Mouse (Mus musculus) embryonic facial prominence, embryonic 13.5 days (tissue): ENCODE results near the gene Eif4a2. TPM values are rescaled to one million over a fixed set of nuclear protein-coding genes. Genes with fewer than 3 reads are reported as not detected.

Experiments
- ATAC-seq: fragments of 200-750 bp; cut with Nextera tagmentation; 2 replicates; pipeline ENCODE4 v1.8.0; 2017; ENCODE audit warnings: low read depth; ENCODE audit not compliant: insufficient number of reproducible peaks, insufficient read depth, low FRiP score, low TSS enrichment
- H3K27ac ChIP-seq: fragments of 300-500 bp; sonication (generic); 2 replicates; pipeline ENCODE4 v1.5.1; 2015; ENCODE audit warnings: moderate library complexity, mild to moderate bottlenecking, inconsistent platforms
- H3K27me3 ChIP-seq: fragments of 300-500 bp; sonication (generic); 2 replicates; pipeline ENCODE4 v1.6.1; 2015; ENCODE audit warnings: mild to moderate bottlenecking, inconsistent platforms
- H3K36me3 ChIP-seq: fragments of 300-500 bp; sonication (generic); 2 replicates; pipeline ENCODE4 v1.6.1; 2015; ENCODE audit warnings: mild to moderate bottlenecking, inconsistent platforms
- H3K4me1 ChIP-seq: fragments of 300-500 bp; sonication (generic); 2 replicates; pipeline ENCODE4 v1.6.1; 2015; ENCODE audit warnings: inconsistent platforms
- H3K4me2 ChIP-seq: fragments of 300-500 bp; sonication (generic); 2 replicates; pipeline ENCODE4 v1.6.1; 2015; ENCODE audit warnings: moderate library complexity, mild to moderate bottlenecking, inconsistent platforms
- H3K4me3 ChIP-seq: fragments of 300-500 bp; sonication (generic); 2 replicates; pipeline ENCODE4 v1.5.1; 2015; ENCODE audit warnings: mild to moderate bottlenecking, inconsistent platforms
- H3K9ac ChIP-seq: fragments of 300-500 bp; sonication (generic); 2 replicates; pipeline ENCODE4 v1.6.1; 2015; ENCODE audit warnings: mild to moderate bottlenecking, inconsistent platforms
- H3K9me3 ChIP-seq: fragments of 300-500 bp; sonication (generic); 2 replicates; pipeline ENCODE4 v1.6.1; 2016; ENCODE audit warnings: inconsistent platforms
- WGBS: fragments of 180-500 bp; shearing (Covaris S2); methylation state at CpG from one replicate; pipeline ENCODE4 v1.1.7; 2015; ENCODE audit warnings: mixed read lengths; 5-methylcytosine and 5-hydroxymethylcytosine counted together
- polyA plus RNA-seq: library from polyadenylated mRNA; unstranded; fragments of >200 nt; fragmentation: Nextera tagmentation; extraction: Ambion mirVana; gene quantifications from 2 replicates; pipeline ENCODE4 v1.2.1, GENCODE M21; 2015

Gene Eif4a2
- polyA plus RNA-seq, 1 experiment from 2014 or later, result 255 TPM

DNA sequence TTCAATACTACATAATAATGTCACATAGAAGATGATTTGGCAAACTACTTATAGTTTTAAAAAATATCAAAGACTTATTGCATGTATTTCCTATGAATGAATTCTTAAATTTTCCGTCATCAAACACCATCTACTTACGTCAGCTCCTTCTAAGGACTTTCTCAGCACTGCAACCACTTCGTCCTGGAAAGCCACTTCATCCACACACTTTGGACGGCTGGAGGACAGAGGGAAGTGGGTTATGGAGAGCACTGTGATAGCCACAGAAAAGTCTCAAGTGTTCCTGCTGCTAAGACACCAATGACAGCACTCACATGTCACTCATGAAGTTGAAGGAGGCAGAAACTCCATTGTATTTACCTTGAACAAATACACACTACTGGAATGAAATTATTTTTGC lies 17.2 kb downstream of the Eif4a2 start:
- Histone ChIP-seq H3K9me3 (no peaks in the 10 kb centered on the region), H3K9ac (no peak overlapping the region), H3K27ac (no peak overlapping the region), H3K4me1 (peaks cover 14% of the 10 kb centered on the region), H3K36me3 (peaks cover 35% of the 10 kb centered on the region), H3K4me2 (no peak overlapping the region), H3K4me3 (no peak overlapping the region), H3K27me3 (no peaks in the 10 kb centered on the region)
- 93% methylated on average over 4 of the region's 4 CpGs for WGBS
- ATAC-seq, result no peak

DNA sequence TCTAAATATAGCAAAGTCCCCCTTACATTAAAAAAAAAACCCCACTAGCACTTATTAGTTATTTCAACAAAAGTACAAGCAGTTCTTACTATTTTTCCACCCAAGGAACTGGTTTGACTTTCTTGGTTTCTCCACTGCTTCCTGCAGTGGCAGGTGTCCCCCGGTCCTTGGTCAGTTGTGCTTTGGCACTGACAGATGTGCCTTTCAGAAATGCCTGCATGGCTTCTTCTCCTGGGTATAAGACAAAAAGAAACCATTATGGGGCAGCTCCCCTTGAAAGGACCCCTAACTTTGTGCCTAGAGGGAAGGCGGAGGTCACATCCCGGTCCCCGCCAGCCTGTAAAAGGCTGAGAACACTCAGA lies 20.0 kb downstream of the Eif4a2 start:
- peaks cover 14% of the 10 kb centered on the region for H3K4me1 ChIP-seq
- no peaks in the 10 kb centered on the region for H3K27me3 ChIP-seq
- peak overlapping the region; percentile 97 for H3K27ac ChIP-seq
- peak overlapping the region; percentile 97 for H3K9ac ChIP-seq
- peak; percentile 29; the same call in 1 of the 2 replicates for ATAC-seq
- H3K9me3 ChIP-seq, result no peaks in the 10 kb centered on the region
- peaks cover 15% of the 10 kb centered on the region for H3K36me3 ChIP-seq
- H3K4me2 ChIP-seq, result peak overlapping the region; percentile 83
- WGBS, result 0% methylated on average over 4 of the region's 4 CpGs
- H3K4me3 ChIP-seq, result peak overlapping the region; percentile 63

DNA sequence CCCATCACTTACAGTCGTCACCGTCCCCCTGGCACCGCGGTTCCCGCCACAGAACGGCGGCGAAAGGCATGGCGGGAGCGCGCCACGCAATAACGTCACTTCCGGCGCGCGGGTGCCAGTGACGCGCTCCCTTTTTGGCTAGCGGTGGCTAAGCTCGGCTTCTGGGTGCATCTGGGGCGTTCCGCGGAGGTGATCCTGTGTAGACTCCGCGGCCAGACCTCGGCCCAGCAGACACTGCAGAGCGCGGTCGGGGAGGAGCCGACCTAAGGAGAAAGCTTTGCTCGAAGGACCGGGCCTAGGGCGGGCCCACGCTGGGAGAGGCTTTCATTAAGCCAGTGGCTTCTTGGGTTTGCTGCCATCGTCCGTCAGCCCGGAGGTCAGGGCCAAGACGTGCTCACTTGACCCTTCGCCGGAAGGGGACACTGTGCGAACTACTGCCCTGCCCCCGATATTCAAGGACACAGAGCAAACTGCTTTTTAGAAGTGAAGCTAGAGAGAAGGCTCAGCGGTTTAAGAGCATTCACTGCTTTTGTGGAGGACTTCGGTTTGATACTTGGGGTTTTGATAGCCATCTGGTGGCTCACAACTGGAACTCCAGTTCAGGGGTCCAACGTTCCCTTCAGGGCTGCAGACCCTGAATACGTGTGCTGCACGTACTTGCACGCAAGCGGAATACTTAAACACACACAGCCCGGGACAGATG lies 20.6 kb downstream of the Eif4a2 start, which contains the start of gene Rfc4:
Gene Rfc4 (minus strand): TSS at position 65 of the 703 bp plus-strand sequence.
- H3K36me3 ChIP-seq, result peaks cover 11% of the 10 kb centered on the region
- ATAC-seq, result peak; percentile 86
- no peaks in the 10 kb centered on the region for H3K9me3 ChIP-seq
- peak within 1 kb of the TSS; percentile 97 for H3K9ac ChIP-seq
- under 1% methylated on average over 51 of the region's 51 CpGs for WGBS
- H3K4me2 ChIP-seq, result peak within 1 kb of the TSS; percentile 83
- peak within 1 kb of the TSS; percentile 63 for H3K4me3 ChIP-seq
- H3K4me1 ChIP-seq, result peaks cover 14% of the 10 kb centered on the region
- H3K27me3 ChIP-seq, result no peaks in the 10 kb centered on the region
- peak within 1 kb of the TSS; percentile 97 for H3K27ac ChIP-seq

DNA sequence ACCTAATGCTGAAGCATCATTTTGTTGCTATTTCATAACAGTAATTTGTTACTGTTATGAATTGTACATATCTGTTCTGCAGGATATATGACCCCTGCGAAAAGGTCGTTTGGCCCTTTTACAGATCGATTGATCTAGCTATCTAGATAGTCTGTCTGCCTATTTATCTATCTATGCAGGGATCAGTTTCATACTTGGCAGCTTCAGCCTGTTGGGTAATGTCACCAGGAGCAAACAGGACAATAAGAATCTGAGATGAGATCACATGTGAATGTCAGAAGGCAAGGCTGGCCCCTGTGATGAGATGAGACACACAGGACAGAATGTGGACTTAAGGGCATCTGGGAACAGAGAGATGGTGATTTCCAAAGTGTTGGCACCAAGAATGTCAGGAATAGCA lies 23.1 kb downstream of the Eif4a2 start:
- 89% methylated on average over 3 of the region's 3 CpGs for WGBS
- no peaks in the 10 kb centered on the region for H3K9me3 ChIP-seq
- H3K4me2 ChIP-seq, result no peak overlapping the region
- H3K4me1 ChIP-seq, result peaks cover 14% of the 10 kb centered on the region
- no peak overlapping the region for H3K27ac ChIP-seq
- H3K9ac ChIP-seq, result no peak overlapping the region; the same call in 1 of the 2 replicates
- no peaks in the 10 kb centered on the region for H3K36me3 ChIP-seq
- ATAC-seq, result no peak
- H3K27me3 ChIP-seq, result no peaks in the 10 kb centered on the region
- no peak overlapping the region for H3K4me3 ChIP-seq

DNA sequence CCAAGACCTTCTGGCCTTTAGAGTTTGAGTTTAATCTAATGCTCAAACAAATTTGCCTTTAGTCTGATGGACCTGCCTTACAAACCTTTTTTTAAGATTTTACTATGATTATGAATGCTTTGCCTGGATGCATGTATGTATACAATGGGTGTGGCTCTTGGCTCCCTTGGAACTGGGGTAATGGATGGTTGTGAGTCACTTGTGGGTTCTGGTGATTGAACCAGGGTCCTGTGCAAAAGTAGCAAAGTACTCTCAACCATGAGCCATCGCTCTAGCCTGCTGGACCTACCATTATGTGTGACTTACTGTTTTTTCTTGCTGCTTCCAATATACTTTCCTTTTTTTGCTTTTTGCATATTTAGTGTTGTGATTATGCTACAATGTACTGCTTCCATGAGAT lies 25.1 kb downstream of the Eif4a2 start:
- Histone ChIP-seq H3K4me3 (no peak overlapping the region), H3K27ac (no peak overlapping the region), H3K4me1 (peaks cover 7% of the 10 kb centered on the region), H3K9ac (no peak overlapping the region), H3K27me3 (no peaks in the 10 kb centered on the region), H3K9me3 (no peaks in the 10 kb centered on the region), H3K4me2 (no peak overlapping the region), H3K36me3 (no peaks in the 10 kb centered on the region)
- WGBS, result 92% methylated on average over 1 of the region's 1 CpGs
- no peak for ATAC-seq

DNA sequence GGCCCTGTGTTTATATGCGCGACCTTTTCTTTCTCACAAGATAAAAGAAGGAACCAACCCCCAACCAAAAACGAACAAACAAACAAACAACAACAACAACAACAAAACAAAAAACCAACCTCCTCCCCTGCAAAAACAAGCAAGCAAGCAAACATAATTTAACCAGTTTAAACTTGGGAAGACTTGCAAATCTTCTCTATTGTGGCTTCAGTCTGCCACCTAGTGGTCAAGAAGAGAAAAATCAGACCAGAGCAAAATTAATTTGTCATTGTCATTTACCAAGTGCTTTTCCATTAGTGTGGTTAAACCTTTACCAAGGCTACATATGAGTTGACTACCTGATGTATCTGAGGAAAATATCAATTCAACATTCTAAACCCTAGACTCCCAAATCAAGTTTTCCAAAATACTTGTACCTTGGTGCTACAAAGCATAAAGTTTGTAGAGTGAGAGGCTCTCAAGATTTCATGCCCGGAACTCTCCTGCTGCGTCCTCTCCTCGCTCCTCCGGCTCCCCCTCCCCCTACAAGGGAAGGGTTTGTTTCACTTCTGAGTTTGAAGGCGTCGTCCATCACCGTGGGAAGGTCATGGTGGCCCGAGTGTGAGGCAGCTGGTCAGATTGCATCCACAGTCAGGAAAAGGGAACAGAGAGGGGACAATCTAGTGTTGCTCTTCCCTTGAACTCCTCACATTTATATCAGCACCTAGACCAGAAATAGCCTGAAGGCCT lies 28.3 kb downstream of the Eif4a2 start:
- 21% methylated on average over 11 of the region's 11 CpGs for WGBS
- Histone ChIP-seq H3K27me3 (no peaks in the 10 kb centered on the region), H3K9ac (no peak overlapping the region), H3K4me3 (no peak overlapping the region), H3K27ac (no peak overlapping the region), H3K4me1 (no peaks in the 10 kb centered on the region), H3K9me3 (no peaks in the 10 kb centered on the region), H3K36me3 (no peaks in the 10 kb centered on the region), H3K4me2 (no peak overlapping the region)
- ATAC-seq, result no peak

DNA sequence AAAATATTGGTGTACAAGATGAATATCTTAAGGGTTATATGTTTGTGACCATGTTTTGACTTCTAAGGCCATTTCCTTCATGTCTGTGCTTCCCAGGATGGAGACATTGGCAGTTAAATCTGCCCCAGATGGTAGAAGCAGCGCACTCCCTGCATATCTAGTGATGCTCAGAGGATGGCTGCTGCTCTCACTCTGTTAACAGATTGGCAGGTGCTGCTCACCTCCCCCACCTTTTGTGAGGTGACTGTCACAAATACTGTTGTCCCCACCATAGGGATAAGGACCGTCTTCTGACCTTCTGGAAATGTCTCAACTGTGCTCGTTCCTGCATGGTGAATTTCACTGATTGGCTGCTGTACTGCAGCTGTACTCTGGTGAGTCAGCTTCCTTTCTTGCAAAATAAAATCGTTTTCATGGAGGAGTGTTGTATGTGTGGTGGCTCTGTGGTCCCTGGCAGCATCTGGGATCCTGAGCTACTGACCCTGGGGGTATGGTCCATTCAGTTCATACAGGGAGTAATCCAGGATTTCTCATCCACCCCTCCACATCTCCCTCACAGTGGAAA lies 29.2 kb downstream of the Eif4a2 start:
- no peak overlapping the region for H3K4me2 ChIP-seq
- H3K4me1 ChIP-seq, result no peaks in the 10 kb centered on the region
- no peaks in the 10 kb centered on the region for H3K9me3 ChIP-seq
- H3K36me3 ChIP-seq, result no peaks in the 10 kb centered on the region
- no peak overlapping the region for H3K4me3 ChIP-seq
- 55% methylated on average over 4 of the region's 4 CpGs for WGBS
- no peak overlapping the region for H3K9ac ChIP-seq
- H3K27me3 ChIP-seq, result no peaks in the 10 kb centered on the region
- no peak for ATAC-seq
- H3K27ac ChIP-seq, result no peak overlapping the region

DNA sequence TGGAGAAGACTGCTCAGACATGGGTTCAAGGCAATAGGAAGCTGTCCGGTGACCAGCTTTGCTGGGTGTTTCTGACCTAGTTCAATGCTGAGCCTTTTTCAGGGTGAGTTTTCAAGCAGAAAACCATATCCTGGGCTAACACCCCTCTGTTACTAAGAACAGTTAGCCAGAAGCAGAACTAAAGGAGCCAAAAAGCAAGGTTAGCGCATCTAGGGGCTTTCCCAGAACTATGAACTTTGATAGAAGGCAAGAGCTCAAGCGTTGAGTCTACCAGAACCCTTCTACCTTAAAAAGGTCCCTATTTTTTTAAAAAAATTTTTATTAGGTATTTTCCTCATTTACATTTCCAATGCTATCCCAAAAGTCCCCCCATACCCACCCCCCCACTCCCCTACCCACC lies 33.7 kb downstream of the Eif4a2 start:
- H3K4me3 ChIP-seq, result no peak overlapping the region
- no peaks in the 10 kb centered on the region for H3K27me3 ChIP-seq
- H3K4me2 ChIP-seq, result no peak overlapping the region
- H3K4me1 ChIP-seq, result no peaks in the 10 kb centered on the region
- H3K27ac ChIP-seq, result no peak overlapping the region
- H3K36me3 ChIP-seq, result no peaks in the 10 kb centered on the region
- no peak for ATAC-seq
- no peak overlapping the region for H3K9ac ChIP-seq
- H3K9me3 ChIP-seq, result no peaks in the 10 kb centered on the region
- WGBS, result 92% methylated on average over 3 of the region's 3 CpGs

DNA sequence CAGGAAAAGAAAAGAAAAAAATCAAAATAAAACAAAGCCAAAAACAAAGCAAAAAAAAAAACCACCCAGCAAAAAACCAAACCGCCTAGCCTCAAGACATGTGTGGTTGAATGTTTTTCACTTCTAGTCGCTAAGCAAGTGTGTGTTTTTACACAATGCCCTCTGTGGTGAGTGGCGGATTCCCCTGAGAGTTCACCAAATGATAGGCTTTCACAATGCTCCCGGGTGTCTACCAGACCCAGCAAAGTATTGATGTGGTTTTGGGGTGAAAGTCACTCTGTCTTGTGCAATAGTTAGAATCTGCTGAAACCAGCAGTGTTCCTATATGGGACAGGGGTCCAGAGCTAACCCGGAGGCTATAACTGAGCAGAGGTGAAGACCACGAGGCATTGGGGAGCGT lies 37.1 kb downstream of the Eif4a2 start:
- Histone ChIP-seq H3K9ac (no peak overlapping the region), H3K36me3 (no peaks in the 10 kb centered on the region), H3K27ac (no peak overlapping the region), H3K4me1 (no peaks in the 10 kb centered on the region), H3K4me3 (no peak overlapping the region), H3K27me3 (no peaks in the 10 kb centered on the region), H3K4me2 (no peak overlapping the region), H3K9me3 (no peaks in the 10 kb centered on the region)
- WGBS, result 76% methylated on average over 7 of the region's 7 CpGs
- ATAC-seq, result no peak

DNA sequence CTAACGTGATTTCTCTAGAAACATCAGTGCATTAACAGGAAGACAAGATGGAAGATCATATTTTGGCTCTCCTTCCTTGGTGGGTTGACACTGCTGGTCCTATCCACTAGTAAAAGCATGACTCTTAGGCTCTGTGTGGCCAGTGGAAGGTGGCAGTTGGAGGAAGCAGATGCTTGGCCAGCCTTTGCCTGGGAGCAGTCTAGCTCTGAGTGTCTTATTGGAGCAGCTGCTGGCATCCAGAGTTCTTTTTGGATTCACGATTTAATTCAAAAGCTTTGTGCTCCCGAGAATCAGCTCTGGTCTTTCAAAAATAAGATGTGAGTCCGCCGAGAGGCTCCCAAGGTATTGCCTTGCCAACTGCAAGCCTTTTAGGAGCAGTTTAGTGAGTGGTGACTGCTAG lies 38.0 kb downstream of the Eif4a2 start:
- H3K27me3 ChIP-seq, result no peaks in the 10 kb centered on the region
- no peaks in the 10 kb centered on the region for H3K36me3 ChIP-seq
- no peak overlapping the region for H3K9ac ChIP-seq
- 80% methylated on average over 5 of the region's 5 CpGs for WGBS
- H3K27ac ChIP-seq, result no peak overlapping the region
- no peaks in the 10 kb centered on the region for H3K4me1 ChIP-seq
- H3K9me3 ChIP-seq, result no peaks in the 10 kb centered on the region
- ATAC-seq, result no peak
- no peak overlapping the region for H3K4me2 ChIP-seq
- H3K4me3 ChIP-seq, result no peak overlapping the region

DNA sequence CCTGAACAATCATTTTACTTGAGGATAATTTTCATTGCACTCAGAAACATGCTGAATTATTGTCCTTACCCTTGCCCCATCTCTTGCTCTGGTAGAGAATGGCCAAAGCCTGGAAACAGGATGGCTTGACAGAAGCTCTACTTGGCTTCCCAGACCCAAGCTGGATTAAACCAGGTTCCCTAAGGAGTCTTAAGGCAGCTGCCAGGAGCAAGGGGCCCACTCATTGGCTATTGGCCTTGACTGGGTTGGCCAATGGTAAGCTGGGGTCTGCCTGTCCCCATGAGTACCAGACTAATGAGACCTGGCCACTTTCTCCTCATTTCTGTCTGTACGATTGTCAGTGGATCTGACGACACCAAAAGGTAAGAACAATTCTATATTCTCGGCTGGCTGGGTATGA lies 39.0 kb downstream of the Eif4a2 start, which contains the start of gene Adipoq:
Gene Adipoq (plus strand): TSS at position 257 of the 400 bp plus-strand sequence.
- no peak for ATAC-seq
- WGBS, result 86% methylated on average over 3 of the region's 3 CpGs

DNA sequence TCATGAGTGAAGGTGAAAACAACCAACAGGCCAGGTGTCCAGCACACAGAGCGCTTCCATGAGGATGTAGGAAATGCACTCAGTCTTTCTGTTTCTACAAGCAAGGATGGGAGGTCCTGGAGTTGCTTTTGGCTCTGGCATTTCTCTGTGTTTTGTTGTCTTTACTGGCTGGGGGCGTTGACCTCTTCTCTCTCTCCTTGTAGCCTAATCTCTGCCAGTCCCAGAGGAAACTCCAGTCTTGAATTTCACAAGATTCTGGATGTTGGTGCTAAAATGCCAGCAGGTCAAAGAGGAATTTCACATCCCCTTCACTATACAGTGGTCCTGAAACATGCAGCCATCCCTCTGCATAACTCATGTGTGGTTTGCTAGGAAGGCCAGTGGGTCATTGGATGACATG lies 41.7 kb downstream of the Eif4a2 start:
- Histone ChIP-seq H3K27ac (no peak overlapping the region), H3K36me3 (no peaks in the 10 kb centered on the region), H3K9ac (no peak overlapping the region), H3K4me1 (no peaks in the 10 kb centered on the region), H3K27me3 (no peaks in the 10 kb centered on the region), H3K9me3 (no peaks in the 10 kb centered on the region), H3K4me3 (no peak overlapping the region), H3K4me2 (no peak overlapping the region)
- no peak for ATAC-seq
- WGBS, result 48% methylated on average over 2 of the region's 2 CpGs

More for the DNA sequence above, 39.0 kb downstream of the Eif4a2 start, which contains the start of gene Adipoq:
- H3K4me3 ChIP-seq, result no peak within 1 kb of the TSS
- H3K36me3 ChIP-seq, result no peaks in the 10 kb centered on the region
- H3K27me3 ChIP-seq, result no peaks in the 10 kb centered on the region
- no peaks in the 10 kb centered on the region for H3K9me3 ChIP-seq
- no peak within 1 kb of the TSS for H3K9ac ChIP-seq
- no peak within 1 kb of the TSS for H3K4me2 ChIP-seq
- no peak within 1 kb of the TSS for H3K27ac ChIP-seq
- no peaks in the 10 kb centered on the region for H3K4me1 ChIP-seq
